Mouse (Mus musculus) forebrain, embryonic 10.5 days (tissue): ENCODE measurements around the gene Rsph14. TPM values are rescaled to one million over a fixed set of nuclear protein-coding genes. Genes with fewer than 3 reads are reported as not detected.
"Not testable (repeated sequence)": the region's sequence is repeated elsewhere in the genome, so short reads cannot be mapped to it uniquely, and the experiment has no call there.

ENCODE experiments used
- DNase-seq: peaks from one replicate; pipeline ENCODE4 v3.0.0-alpha.2; 2017; ENCODE audit warnings: low spot score; ENCODE audit errors: extremely low spot score
- H3K27ac ChIP-seq: fragments of 300-500 bp; sonication (generic); 2 replicates; pipeline ENCODE4 v1.5.1; 2016; ENCODE audit warnings: mild to moderate bottlenecking
- H3K27me3 ChIP-seq: fragments of 300-500 bp; sonication (generic); 2 replicates; pipeline ENCODE4 v1.6.1; 2016; ENCODE audit warnings: mild to moderate bottlenecking; ENCODE audit not compliant: poor library complexity, severe bottlenecking
- H3K36me3 ChIP-seq: fragments of 300-500 bp; sonication (generic); replicated peaks from 2 replicates; pipeline ENCODE4 v1.6.1; 2016; ENCODE audit warnings: mild to moderate bottlenecking, moderate library complexity
- H3K4me1 ChIP-seq: fragments of 300-500 bp; sonication (generic); 2 replicates; pipeline ENCODE4 v1.6.1; 2016
- H3K4me3 ChIP-seq: fragments of 300-500 bp; sonication (generic); 2 replicates; pipeline ENCODE4 v1.5.1; 2016; ENCODE audit warnings: mild to moderate bottlenecking, moderate library complexity
- H3K9me3 ChIP-seq: fragments of 300-500 bp; sonication (generic); 2 replicates; pipeline ENCODE4 v1.6.1; 2016; ENCODE audit warnings: mild to moderate bottlenecking, moderate library complexity
- WGBS: fragments of 180-500 bp; shearing (Covaris S2); methylation state at CpG from one replicate; pipeline ENCODE4 v1.1.7; 2016; 5-methylcytosine and 5-hydroxymethylcytosine counted together
- polyA plus RNA-seq: library from polyadenylated mRNA; unstranded; fragments of >200 nt; fragmentation: Nextera tagmentation; extraction: Ambion mirVana; gene quantifications from 2 replicates; pipeline ENCODE4 v1.2.1, GENCODE M21; 2016

The Rsph14 gene
- polyA plus RNA-seq, 1 experiment from 2014 or later: not detected

DNA sequence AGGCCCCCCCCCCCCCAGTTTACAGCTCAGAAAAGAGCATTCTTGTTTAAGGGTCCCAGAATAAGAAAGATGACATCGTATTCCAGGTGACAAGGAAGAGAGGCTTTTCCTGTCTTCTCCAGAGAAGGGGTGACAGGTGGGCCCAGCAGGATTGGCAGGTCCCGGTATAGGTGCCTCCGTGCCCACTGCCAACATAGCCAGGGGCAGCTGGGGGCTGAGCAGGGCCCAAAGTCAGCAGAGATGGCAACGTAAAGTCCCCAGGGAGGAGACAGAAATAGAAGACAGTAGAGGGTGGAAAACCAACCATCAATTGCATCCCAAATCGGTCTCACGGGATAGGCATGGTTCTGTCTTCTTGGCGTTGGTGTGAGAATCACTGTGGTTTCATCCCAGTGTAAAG lies 16.3 kb upstream of the Rsph14 start:
- Histone ChIP-seq H3K36me3 (peaks cover 37% of the 10 kb centered on the region), H3K9me3 (no peaks in the 10 kb centered on the region), H3K4me3 (no peak overlapping the region), H3K4me1 (peaks cover 4% of the 10 kb centered on the region), H3K27me3 (no peaks in the 10 kb centered on the region), H3K27ac (no peak overlapping the region)
- WGBS: 93% methylated on average over 7 of the region's 7 CpGs
- no peak for DNase-seq

DNA sequence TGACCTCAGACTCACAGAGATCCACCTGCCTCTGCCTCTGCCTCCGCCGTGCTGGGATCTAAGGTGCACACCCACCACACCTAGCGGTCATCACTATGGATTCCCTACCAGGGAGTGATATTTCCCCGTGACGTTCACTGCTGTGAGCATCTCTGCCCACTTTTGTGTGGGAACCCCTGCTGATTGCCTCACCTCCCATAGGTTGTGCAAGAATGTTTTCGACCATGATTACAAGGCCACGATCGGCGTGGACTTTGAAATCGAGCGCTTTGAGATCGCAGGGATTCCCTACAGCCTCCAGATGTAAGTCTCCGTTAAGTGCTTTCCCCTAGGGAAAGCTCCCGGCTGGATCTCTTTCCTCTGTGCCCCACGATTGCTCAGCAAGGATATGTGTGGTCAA lies 13.4 kb upstream of the Rsph14 start:
- DNase-seq: no peak
- Histone ChIP-seq H3K4me1 (peaks cover 4% of the 10 kb centered on the region), H3K27me3 (no peaks in the 10 kb centered on the region), H3K27ac (no peak overlapping the region), H3K4me3 (no peak overlapping the region), H3K9me3 (no peaks in the 10 kb centered on the region), H3K36me3 (peaks cover 47% of the 10 kb centered on the region)
- 97% methylated on average over 15 of the region's 15 CpGs for WGBS

DNA sequence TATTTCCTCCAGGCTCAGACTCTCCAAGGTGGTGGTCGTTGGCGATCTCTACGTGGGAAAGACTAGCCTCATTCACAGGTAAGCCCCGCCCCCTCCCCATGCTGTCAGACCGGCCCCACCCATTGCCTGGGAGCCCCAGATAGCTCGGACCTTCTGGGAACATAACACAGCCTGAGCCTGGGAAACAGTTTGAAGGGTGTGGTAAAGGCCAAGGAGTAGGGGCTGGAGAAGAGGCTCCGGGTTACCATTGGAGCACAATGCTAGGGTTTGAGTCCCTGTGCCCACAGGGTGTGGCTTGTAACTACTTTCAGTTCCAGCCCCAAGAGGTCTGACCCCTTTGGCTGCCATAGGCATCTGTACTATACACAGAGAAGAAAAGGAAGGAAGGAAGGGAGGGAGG lies 12.1 kb upstream of the Rsph14 start:
- Histone ChIP-seq H3K36me3 (peaks cover 47% of the 10 kb centered on the region), H3K9me3 (no peaks in the 10 kb centered on the region), H3K4me1 (peaks cover 4% of the 10 kb centered on the region), H3K27ac (no peak overlapping the region), H3K4me3 (no peak overlapping the region), H3K27me3 (no peaks in the 10 kb centered on the region)
- 44% methylated on average over 7 of the region's 7 CpGs for WGBS
- DNase-seq: no peak

DNA sequence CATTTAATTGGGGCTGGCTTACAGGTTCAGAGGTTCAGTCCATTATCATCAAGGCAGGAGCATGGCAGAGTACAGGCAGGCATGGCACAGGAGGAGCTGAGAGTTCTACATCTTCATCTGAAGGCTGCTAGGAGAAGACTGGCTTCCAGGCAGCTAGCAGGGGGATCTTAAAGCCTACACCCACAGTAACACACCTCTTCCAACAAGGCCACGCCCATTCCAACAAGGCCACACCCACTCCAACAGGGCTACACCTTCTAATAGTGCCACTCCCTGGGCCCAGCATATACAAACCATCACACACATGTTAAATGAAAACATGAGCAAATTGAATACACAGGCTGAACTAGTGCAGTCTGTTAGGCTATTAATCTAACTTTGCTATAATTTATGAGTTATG lies 9.7 kb upstream of the Rsph14 start:
- not testable (repeated sequence) for H3K9me3 ChIP-seq, H3K27me3 ChIP-seq, H3K27ac ChIP-seq, DNase-seq, H3K4me3 ChIP-seq
- H3K4me1 ChIP-seq: peaks cover 19% of the 10 kb centered on the region
- H3K36me3 ChIP-seq: peaks cover 31% of the 10 kb centered on the region
- 4% methylated on average over 1 of the region's 1 CpGs for WGBS

DNA sequence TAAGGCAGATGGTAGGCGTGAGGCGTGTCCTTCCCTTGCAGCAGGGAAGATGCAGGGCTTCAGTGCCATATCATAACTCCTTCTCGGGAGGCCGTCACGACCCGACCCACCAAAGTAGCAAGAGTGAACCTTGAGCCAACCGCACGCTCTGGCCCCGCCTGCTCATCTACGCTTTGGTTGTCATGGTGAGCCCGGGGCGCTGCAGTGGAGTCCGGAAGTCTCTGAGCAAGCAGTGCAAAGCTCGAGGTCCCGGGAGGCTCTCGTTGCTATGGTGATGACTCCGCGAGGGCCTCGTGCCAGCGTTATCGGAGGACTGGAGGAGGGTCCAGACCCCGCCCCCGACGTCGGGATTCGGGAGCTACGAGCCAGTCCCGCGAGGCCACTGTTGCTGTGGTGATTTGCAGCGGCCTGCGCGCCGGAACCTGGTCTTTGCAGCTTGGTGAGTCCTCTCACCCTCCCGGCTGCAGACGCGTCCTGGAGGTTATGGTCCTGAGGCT lies 4.5 kb upstream of the Rsph14 start, which contains the start of gene Rab36:
TSS of gene Rab36 (plus strand) at position 176 of the 497 bp plus-strand sequence.
- DNase-seq: peak; percentile 99
- under 1% methylated on average over 36 of the region's 36 CpGs for whole genome bisulfite sequencing

DNA sequence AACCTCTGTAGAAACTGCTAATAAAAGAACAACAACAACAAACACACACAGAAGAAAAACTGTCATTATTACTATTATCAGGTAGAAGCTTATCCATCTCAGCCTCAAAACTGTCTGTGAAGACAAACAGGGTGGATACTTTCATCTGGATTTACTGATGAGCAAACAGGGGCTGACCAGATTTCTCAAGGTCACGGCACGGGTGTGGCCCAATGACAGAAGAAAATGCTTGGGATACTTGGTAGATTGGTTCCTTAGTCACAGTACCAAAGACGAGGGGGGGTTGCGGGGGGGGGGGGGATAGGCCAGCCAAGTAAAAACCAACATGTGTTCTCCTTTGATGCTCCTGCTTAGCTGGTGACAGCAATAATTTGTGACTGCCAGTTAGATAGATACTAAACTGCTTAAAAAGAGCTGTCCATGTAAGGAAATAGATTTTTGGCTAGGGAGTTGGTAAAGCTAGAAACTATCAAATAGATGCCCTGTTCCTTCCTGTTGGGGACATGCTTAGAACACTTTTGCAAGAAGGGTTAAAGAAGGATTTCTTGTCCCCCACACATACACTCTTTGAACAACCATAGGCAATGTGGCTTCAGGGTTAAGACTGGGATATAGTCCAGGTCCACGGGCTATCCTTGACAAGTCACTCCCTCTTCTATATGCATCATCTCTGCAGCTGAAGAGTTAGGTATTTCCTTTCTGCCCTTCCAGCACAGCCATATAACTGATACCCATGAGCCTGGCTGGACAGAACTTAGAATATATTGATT lies 856 bp downstream of the Rsph14 start:
- Histone ChIP-seq H3K27ac (no peak overlapping the region), H3K9me3 (no peaks in the 10 kb centered on the region), H3K4me3 (no peak overlapping the region), H3K4me1 (peaks cover 32% of the 10 kb centered on the region), H3K36me3 (no peaks in the 10 kb centered on the region), H3K27me3 (peaks cover 6% of the 10 kb centered on the region; the same call in 1 of the 2 replicates)
- 86% methylated on average over 5 of the region's 5 CpGs for WGBS
- DNase-seq: no peak

More for the DNA sequence above, 4.5 kb upstream of the Rsph14 start, which contains the start of gene Rab36:
- Histone ChIP-seq H3K9me3 (no peaks in the 10 kb centered on the region), H3K4me1 (peaks cover 53% of the 10 kb centered on the region), H3K4me3 (peak within 1 kb of the TSS; percentile 61), H3K36me3 (no peaks in the 10 kb centered on the region), H3K27me3 (peaks cover 6% of the 10 kb centered on the region; the same call in 1 of the 2 replicates), H3K27ac (peak within 1 kb of the TSS; percentile 89)

DNA sequence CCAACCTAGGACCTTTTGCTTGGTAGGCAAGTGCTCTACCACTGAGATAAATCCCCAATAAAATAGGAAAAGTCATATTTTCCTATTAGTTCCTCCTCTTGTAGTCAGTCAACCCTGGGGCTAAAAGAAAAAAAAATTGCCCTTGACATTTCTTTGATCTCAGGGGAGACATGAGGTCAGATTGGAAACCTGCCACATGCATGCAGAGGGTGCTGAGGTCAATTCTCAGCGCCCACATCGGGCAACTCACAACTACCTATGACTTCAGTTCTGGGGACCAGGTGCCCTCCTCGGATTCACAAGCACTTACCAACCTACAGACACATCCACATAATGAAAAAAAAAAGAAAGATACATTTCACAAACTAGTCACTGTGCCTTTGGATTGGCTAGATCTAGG lies 2.2 kb downstream of the Rsph14 start:
- 90% methylated on average over 3 of the region's 3 CpGs for WGBS
- no peaks in the 10 kb centered on the region for H3K9me3 ChIP-seq
- no peak overlapping the region for H3K4me3 ChIP-seq
- no peaks in the 10 kb centered on the region for H3K27me3 ChIP-seq
- no peaks in the 10 kb centered on the region for H3K36me3 ChIP-seq
- peaks cover 20% of the 10 kb centered on the region for H3K4me1 ChIP-seq
- DNase-seq: no peak
- no peak overlapping the region for H3K27ac ChIP-seq

DNA sequence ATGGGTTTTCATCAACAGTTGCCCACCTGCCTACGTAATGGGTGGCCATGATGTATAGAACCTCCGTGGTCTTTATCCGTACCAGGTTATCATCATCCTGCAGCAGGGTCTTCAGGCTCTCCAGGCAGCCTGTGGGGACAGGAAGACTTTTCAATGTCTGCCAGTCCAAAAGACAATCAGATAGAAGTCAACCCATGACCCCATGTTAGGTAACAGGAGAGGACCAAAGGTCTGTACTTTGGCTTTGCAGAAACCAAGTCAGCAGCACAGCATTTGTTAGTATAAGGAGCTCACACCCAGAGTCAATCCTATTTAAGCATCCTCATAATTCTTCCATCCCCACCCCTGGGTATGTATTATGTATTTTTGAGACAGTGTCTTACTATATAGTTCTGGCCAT lies 2.7 kb downstream of the Rsph14 start:
- H3K4me3 ChIP-seq: no peak overlapping the region
- H3K27ac ChIP-seq: no peak overlapping the region
- peaks cover 20% of the 10 kb centered on the region for H3K4me1 ChIP-seq
- no peaks in the 10 kb centered on the region for H3K36me3 ChIP-seq
- WGBS: 94% methylated on average over 3 of the region's 3 CpGs
- DNase-seq: no peak
- no peaks in the 10 kb centered on the region for H3K9me3 ChIP-seq
- H3K27me3 ChIP-seq: no peaks in the 10 kb centered on the region

DNA sequence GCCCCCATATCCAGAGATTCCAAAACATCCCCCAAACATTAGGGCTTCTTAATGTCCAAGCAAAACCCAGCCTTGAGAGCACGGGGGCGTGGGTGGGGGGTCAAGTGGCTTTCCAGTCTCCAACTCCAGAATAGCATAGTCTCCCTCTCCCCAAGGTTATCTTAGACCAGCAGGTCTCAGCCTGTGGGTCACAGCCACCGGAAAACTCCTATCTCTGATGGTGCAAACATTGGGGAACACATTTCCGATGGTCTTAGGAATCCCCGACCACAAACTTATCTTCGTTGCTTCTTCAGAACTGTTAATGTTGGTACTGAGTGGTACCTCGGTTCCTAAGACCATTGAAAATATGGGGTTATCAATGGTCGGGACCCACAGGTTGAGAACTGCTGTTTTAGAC lies 3.6 kb downstream of the Rsph14 start:
- Histone ChIP-seq H3K27ac (no peak overlapping the region), H3K4me1 (peaks cover 17% of the 10 kb centered on the region), H3K36me3 (no peaks in the 10 kb centered on the region), H3K9me3 (no peaks in the 10 kb centered on the region), H3K4me3 (no peak overlapping the region), H3K27me3 (no peaks in the 10 kb centered on the region)
- 84% methylated on average over 8 of the region's 8 CpGs for WGBS
- DNase-seq: no peak

DNA sequence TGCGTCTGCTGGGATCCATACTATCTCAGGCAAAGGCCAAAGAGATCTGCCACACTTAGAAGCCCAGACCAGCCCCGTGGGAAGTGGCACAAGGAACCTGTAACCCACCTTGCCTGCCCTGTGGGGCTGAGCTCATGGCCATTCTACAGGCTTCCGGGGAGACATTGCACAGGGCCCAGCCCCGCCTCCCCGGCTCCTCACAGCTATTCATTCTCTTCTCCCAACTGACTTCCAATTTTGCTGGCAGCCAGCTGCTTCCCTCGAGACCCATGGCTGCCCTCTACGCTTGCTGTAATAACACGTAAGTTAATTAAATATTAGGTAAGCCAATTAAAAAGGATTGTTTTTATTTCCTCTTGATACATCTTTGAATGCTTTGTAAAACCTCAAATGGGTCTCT lies 5.9 kb downstream of the Rsph14 start:
- H3K4me1 ChIP-seq: no peaks in the 10 kb centered on the region
- no peaks in the 10 kb centered on the region for H3K9me3 ChIP-seq
- no peak for DNase-seq
- no peak overlapping the region for H3K4me3 ChIP-seq
- WGBS: 81% methylated on average over 8 of the region's 8 CpGs
- no peaks in the 10 kb centered on the region for H3K36me3 ChIP-seq
- H3K27ac ChIP-seq: no peak overlapping the region
- no peaks in the 10 kb centered on the region for H3K27me3 ChIP-seq

DNA sequence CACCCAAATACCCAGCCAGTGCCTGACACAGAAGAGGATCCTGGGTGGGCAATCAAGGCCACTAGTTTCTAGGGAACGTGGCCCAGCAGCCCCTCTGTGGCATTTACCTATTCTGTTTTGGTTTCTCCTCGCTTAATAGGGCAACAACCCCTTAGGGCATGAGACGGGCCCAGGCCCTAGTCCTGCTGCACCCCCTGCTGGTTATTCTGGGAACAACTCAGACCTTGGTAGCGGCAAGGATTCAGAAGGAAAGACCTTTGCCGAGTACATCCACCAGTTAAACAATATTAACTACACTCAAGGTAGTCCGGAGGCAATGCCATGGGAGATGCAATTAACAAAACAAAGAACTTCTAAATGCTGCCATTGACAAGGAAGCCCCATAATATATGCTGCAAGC lies 11.2 kb downstream of the Rsph14 start:
- Histone ChIP-seq H3K4me3 (no peak overlapping the region), H3K27me3 (no peaks in the 10 kb centered on the region), H3K27ac (no peak overlapping the region), H3K9me3 (no peaks in the 10 kb centered on the region), H3K36me3 (no peaks in the 10 kb centered on the region), H3K4me1 (0 out of 2 replicates have a peak, but pooled peaks cover 4% of the 10 kb centered on the region)
- peak; percentile 64 for DNase-seq
- 18% methylated on average over 6 of the region's 6 CpGs for WGBS

DNA sequence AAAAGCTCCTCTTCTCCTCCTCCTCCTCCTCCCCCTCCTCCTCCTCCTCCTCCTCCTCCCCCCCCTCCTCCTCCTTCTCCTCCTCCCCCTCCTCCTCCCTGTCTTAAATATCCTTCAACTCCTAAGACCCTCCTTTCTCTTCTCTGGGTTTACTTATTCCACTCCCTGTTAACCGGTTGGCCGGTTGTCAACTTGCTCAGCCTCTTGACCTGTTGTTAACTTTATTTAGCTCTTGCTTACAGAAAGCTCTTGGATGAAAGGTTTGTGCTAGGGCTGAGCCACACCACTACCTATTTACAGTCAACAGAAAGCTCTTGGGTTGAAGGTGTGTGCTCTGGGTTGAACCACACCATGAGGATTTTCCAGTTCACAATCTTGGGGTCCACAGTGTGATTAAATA lies 12.1 kb downstream of the Rsph14 start:
- no peak overlapping the region for H3K4me3 ChIP-seq
- H3K27me3 ChIP-seq: no peaks in the 10 kb centered on the region
- H3K36me3 ChIP-seq: no peaks in the 10 kb centered on the region
- no peak for DNase-seq
- 96% methylated on average over 2 of the region's 2 CpGs for WGBS
- H3K4me1 ChIP-seq: peaks cover 6% of the 10 kb centered on the region; the same call in 1 of the 2 replicates
- H3K27ac ChIP-seq: no peak overlapping the region
- no peaks in the 10 kb centered on the region for H3K9me3 ChIP-seq

DNA sequence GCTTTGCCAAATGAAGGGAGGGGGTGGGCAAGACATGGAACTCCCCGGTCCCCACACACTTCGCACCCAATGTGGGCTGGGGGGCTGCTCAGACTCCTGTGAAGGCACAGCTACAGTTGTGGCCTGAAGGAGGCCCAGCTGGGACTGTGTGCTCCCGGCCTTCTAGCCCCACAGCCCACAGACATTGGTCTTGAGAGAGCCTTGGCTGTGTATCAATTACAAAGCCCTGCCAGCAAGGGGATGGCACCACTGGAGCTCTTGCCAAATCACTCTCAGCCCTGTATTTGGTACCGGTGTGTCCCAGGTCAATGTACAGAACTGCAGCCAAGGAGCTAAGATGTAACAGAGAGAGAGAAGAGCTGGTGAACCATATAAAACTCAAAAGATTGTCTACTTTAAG lies 15.9 kb downstream of the Rsph14 start:
- no peak overlapping the region for H3K4me3 ChIP-seq
- no peak for DNase-seq
- no peak overlapping the region for H3K27ac ChIP-seq
- WGBS: 91% methylated on average over 4 of the region's 4 CpGs
- H3K36me3 ChIP-seq: no peaks in the 10 kb centered on the region; the same call in 1 of the 2 replicates
- H3K9me3 ChIP-seq: no peaks in the 10 kb centered on the region
- H3K4me1 ChIP-seq: peaks cover 7% of the 10 kb centered on the region; the same call in 1 of the 2 replicates
- H3K27me3 ChIP-seq: no peaks in the 10 kb centered on the region
